In the genomic region with DNA sequence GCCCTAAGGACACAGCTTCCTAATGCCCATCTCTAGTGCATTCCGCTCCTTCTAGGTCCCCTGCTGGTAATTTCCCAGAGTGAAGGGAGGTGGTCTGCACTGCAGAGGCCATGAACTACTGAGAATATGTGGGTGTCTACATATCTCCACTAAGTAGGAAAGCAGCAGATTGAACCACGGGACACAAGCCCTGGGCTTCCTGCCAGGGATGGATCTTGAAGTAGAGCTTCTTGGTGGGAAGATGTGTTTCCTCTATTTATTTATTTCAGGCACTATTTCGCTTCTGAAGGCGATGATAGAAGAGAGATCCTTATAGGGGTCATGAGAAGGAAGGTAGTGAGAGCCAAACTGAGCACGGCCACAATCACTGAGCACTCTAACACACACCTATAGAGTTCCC, we compare ENCODE assay signal across 9 mouse cellular contexts.
DNase-seq lines count a peak whose midpoint lies in the region; ATAC-seq and TF ChIP-seq lines count a peak whose summit lies in the region.
"Had no signal": no experiment of that assay in that cellular context is flagged by ENCODE, and none has a peak within 500 bp of the region (broad histone marks: within the 10 kb centered on the region; RNA-seq: fewer than 3 reads in every experiment).

No protein-coding gene starts in this region.

- TF ChIP-seq CTCF in lung, adult 2 months (IDR thresholded peaks at IDR 0.05; ENCODE audit: insufficient read depth, low read length), result no peak

- peaks cover 20% of the 10 kb centered on the region for H3K79me2 ChIP-seq in myocyte (ENCODE audit: control insufficient read depth, insufficient read depth)

- no peak overlapping the region for H3K9ac ChIP-seq in heart, embryonic 11.5 days (ENCODE audit: low read depth, low read length)
- H3K9ac ChIP-seq in lung, embryonic 16.5 days (ENCODE audit: low read length), result no peak overlapping the region
- H3K9ac ChIP-seq in embryonic facial prominence, embryonic 15.5 days, result no peak overlapping the region

- TF ChIP-seq POLR2A in lung, adult 2 months (IDR thresholded peaks at IDR 0.05; ENCODE audit: borderline replicate concordance, extremely low read depth, low read depth, low read length), result no peak
- no peak for TF ChIP-seq POLR2A in myocyte (IDR thresholded peaks at IDR 0.05; ENCODE audit: insufficient read length, low read depth)

- H3K36me3 ChIP-seq in heart, embryonic 11.5 days (ENCODE audit: control insufficient read depth, insufficient read depth, low read length), result no peaks in the 10 kb centered on the region
- H3K36me3 ChIP-seq in lung, embryonic 16.5 days (ENCODE audit: control insufficient read depth, insufficient read depth, low read length), result no peaks in the 10 kb centered on the region
- no peaks in the 10 kb centered on the region for H3K36me3 ChIP-seq in embryonic facial prominence, embryonic 15.5 days
- no peaks in the 10 kb centered on the region for H3K36me3 ChIP-seq in myocyte (ENCODE audit: control insufficient read depth, insufficient read depth)

- no peak for DNase-seq in heart, postnatal 4 days
- no peak for DNase-seq in lung, adult 2 months
- DNase-seq in left cerebral cortex, postnatal 36 days (ENCODE audit: low spot score in 2 of 2), result no peak
- DNase-seq in layer of hippocampus, adult 9-11 months, result no peak

- no peak overlapping the region for H3ac ChIP-seq in myocyte (ENCODE audit: control insufficient read depth, insufficient read length)

- peak overlapping the region; percentile 74 for H3K4me2 ChIP-seq in heart, embryonic 11.5 days
- H3K4me2 ChIP-seq in lung, embryonic 16.5 days (ENCODE audit: low read depth, low read length), result peak overlapping the region; percentile 31; the same call in 1 of the 2 replicates
- H3K4me2 ChIP-seq in embryonic facial prominence, embryonic 15.5 days (replicated peaks), result 0 out of 2 replicates have a peak overlapping the region, but pooled peaks have one; percentile 5
- H3K4me2 ChIP-seq in myocyte (ENCODE audit: low read depth), result peak overlapping the region; percentile 73

- H3K27ac ChIP-seq in heart, embryonic 11.5 days (ENCODE audit: low read depth, low read length), result no peak overlapping the region
- no peak overlapping the region for H3K27ac ChIP-seq in lung, embryonic 16.5 days (ENCODE audit: low read length)
- H3K27ac ChIP-seq in embryonic facial prominence, embryonic 15.5 days (replicated peaks), result no peak overlapping the region

- intact Hi-C loops in left cerebral cortex, postnatal 36 days (cut with DNase I), result loop anchor here (5.0 kb wide), 2 partner anchors 84 to 124 kb away; no protein-coding TSS in a partner anchor

- 82% methylated on average over 5 of the region's 5 CpGs for WGBS in heart, embryonic 11.5 days (ENCODE audit: insufficient replicate concordance)
- WGBS in lung, embryonic 16.5 days, result 53% methylated on average over 5 of the region's 5 CpGs
- WGBS in lung, adult 2 months, result 62% methylated on average over 5 of the region's 5 CpGs
- WGBS in embryonic facial prominence, embryonic 15.5 days, result 79% methylated on average over 5 of the region's 5 CpGs

- no peaks in the 10 kb centered on the region for H3K9me3 ChIP-seq in heart, embryonic 11.5 days (replicated peaks; ENCODE audit: control insufficient read depth, low read length)
- H3K9me3 ChIP-seq in lung, embryonic 16.5 days (ENCODE audit: control insufficient read depth, low read length), result no peaks in the 10 kb centered on the region
- H3K9me3 ChIP-seq in embryonic facial prominence, embryonic 15.5 days (replicated peaks), result no peaks in the 10 kb centered on the region

- no peaks in the 10 kb centered on the region for H3K27me3 ChIP-seq in heart, embryonic 11.5 days (ENCODE audit: control insufficient read depth, insufficient read depth, low read length)
- no peaks in the 10 kb centered on the region for H3K27me3 ChIP-seq in lung, embryonic 16.5 days (ENCODE audit: control insufficient read depth, insufficient read depth, low read depth, low read length)
- H3K27me3 ChIP-seq in embryonic facial prominence, embryonic 15.5 days, result no peaks in the 10 kb centered on the region
- H3K27me3 ChIP-seq in myocyte (ENCODE audit: control insufficient read depth, insufficient read depth, insufficient read length), result no peaks in the 10 kb centered on the region

- ATAC-seq in heart, embryonic 11.5 days (replicated peaks; ENCODE audit: insufficient number of reproducible peaks, low FRiP score, low TSS enrichment), result no peak
- no peak for ATAC-seq in lung, embryonic 16.5 days (ENCODE audit: low read depth)
- no peak for ATAC-seq in embryonic facial prominence, embryonic 15.5 days (ENCODE audit: insufficient number of reproducible peaks, low FRiP score, low TSS enrichment, low read depth)
- ATAC-seq: inflammation-experienced regulatory T-cells, adult 6 months had no signal

- H3K4me3 ChIP-seq in heart, embryonic 11.5 days (ENCODE audit: low read depth, low read length), result peak overlapping the region; percentile 18; the same call in 1 of the 2 replicates
- H3K4me3 ChIP-seq in lung, embryonic 16.5 days (ENCODE audit: low read length), result no peak overlapping the region
- no peak overlapping the region for H3K4me3 ChIP-seq in lung, adult 2 months (replicated peaks; ENCODE audit: extremely low read depth, low read depth, low read length)
- H3K4me3 ChIP-seq in embryonic facial prominence, embryonic 15.5 days (replicated peaks), result no peak overlapping the region
- peak overlapping the region; percentile 94 for H3K4me3 ChIP-seq in myocyte

- no peaks in the 10 kb centered on the region; the same call in 1 of the 2 replicates for H3K4me1 ChIP-seq in heart, embryonic 11.5 days (ENCODE audit: control insufficient read depth, insufficient read depth, low read length)
- peaks cover 11% of the 10 kb centered on the region for H3K4me1 ChIP-seq in lung, embryonic 16.5 days (replicated peaks; ENCODE audit: control insufficient read depth, insufficient read depth, low read length)
- H3K4me1 ChIP-seq in lung, adult 2 months (ENCODE audit: control insufficient read depth, insufficient read depth, low read length), result peaks cover 3% of the 10 kb centered on the region
- peaks cover 20% of the 10 kb centered on the region for H3K4me1 ChIP-seq in embryonic facial prominence, embryonic 15.5 days

TF ChIP-seq in myocyte, 11 proteins besides CTCF, POLR2A, EP300 and RAD21:
- TF ChIP-seq MAX (IDR thresholded peaks at IDR 0.05; ENCODE audit: low read depth) (no peak), CEBPB (IDR thresholded peaks at IDR 0.05; ENCODE audit: insufficient read depth, poor library complexity, severe bottlenecking) (no peak), REST (IDR thresholded peaks at IDR 0.05; ENCODE audit: insufficient read depth, insufficient read length) (no peak)

Comparison
In these comparisons a context has a peak if more than half of its experiments do, and no peak if none do; other contexts are left out.
1. H3K4me2 ChIP-seq: peak in every context shown above with its lines; median percentile 74 in heart, embryonic 11.5 days; 73 in myocyte; 31 in lung, embryonic 16.5 days; 5 in embryonic facial prominence, embryonic 15.5 days.
2. H3K4me3 ChIP-seq: peak in heart, embryonic 11.5 days (single experiment) and myocyte (single experiment); none in lung, embryonic 16.5 days (single experiment), lung, adult 2 months (single experiment) and embryonic facial prominence, embryonic 15.5 days (single experiment).